Mouse (Mus musculus) stomach, embryonic 16.5 days (tissue): ENCODE measurements around the gene Fndc4. TPM values are rescaled to one million over a fixed set of nuclear protein-coding genes. Genes with fewer than 3 reads are reported as not detected.

Experiments
- ATAC-seq: fragments of 200-750 bp; cut with Nextera tagmentation; 2 replicates; pipeline ENCODE4 v1.8.0; 2017; ENCODE audit warnings: moderate number of reproducible peaks, moderate TSS enrichment; ENCODE audit not compliant: insufficient read depth, low FRiP score
- H3K27ac ChIP-seq: fragments of 300-500 bp; sonication (generic); 2 replicates; pipeline ENCODE4 v1.5.1; 2014; ENCODE audit warnings: low read length
- H3K27me3 ChIP-seq: fragments of 300-500 bp; sonication (generic); 2 replicates; pipeline ENCODE4 v1.6.1; 2014; ENCODE audit warnings: low read length, control low read depth, mixed read lengths; ENCODE audit not compliant: control insufficient read depth, insufficient read depth
- H3K36me3 ChIP-seq: fragments of 300-500 bp; sonication (generic); 2 replicates; pipeline ENCODE4 v1.6.1; 2014; ENCODE audit warnings: low read length; ENCODE audit not compliant: control insufficient read depth, insufficient read depth
- H3K4me1 ChIP-seq: fragments of 300-500 bp; sonication (generic); 2 replicates; pipeline ENCODE4 v1.6.1; 2014; ENCODE audit warnings: low read length, control low read depth, mixed read lengths; ENCODE audit not compliant: control insufficient read depth, insufficient read depth
- H3K4me2 ChIP-seq: fragments of 300-500 bp; sonication (generic); 2 replicates; pipeline ENCODE4 v1.6.1; 2014; ENCODE audit warnings: low read depth, low read length, mixed read lengths
- H3K4me3 ChIP-seq: fragments of 300-500 bp; sonication (generic); replicated peaks from 2 replicates; pipeline ENCODE4 v1.5.1; 2014; ENCODE audit warnings: mild to moderate bottlenecking, low read length
- H3K9ac ChIP-seq: fragments of 300-500 bp; sonication (generic); 2 replicates; pipeline ENCODE4 v1.6.1; 2014; ENCODE audit warnings: low read length
- H3K9me3 ChIP-seq: fragments of 300-500 bp; sonication (generic); replicated peaks from 2 replicates; pipeline ENCODE4 v1.6.1; 2016; ENCODE audit warnings: low read length, control low read depth; ENCODE audit not compliant: control insufficient read depth
- WGBS: fragments of 180-500 bp; shearing (Covaris S2); extraction: QIAGEN DNeasy Blood & Tissue Kit; methylation state at CpG from one replicate; pipeline ENCODE4 v1.1.7; 2014; 5-methylcytosine and 5-hydroxymethylcytosine counted together
- polyA plus RNA-seq: library from polyadenylated mRNA; unstranded; fragments of >200 nt; fragmentation: Nextera tagmentation; extraction: Ambion mirVana; gene quantifications from 2 replicates; pipeline ENCODE4 v1.2.1, GENCODE M21; 2015

Fndc4 gene
- polyA plus RNA-seq, result 23.0 and 23.7 TPM in 2 replicates

DNA sequence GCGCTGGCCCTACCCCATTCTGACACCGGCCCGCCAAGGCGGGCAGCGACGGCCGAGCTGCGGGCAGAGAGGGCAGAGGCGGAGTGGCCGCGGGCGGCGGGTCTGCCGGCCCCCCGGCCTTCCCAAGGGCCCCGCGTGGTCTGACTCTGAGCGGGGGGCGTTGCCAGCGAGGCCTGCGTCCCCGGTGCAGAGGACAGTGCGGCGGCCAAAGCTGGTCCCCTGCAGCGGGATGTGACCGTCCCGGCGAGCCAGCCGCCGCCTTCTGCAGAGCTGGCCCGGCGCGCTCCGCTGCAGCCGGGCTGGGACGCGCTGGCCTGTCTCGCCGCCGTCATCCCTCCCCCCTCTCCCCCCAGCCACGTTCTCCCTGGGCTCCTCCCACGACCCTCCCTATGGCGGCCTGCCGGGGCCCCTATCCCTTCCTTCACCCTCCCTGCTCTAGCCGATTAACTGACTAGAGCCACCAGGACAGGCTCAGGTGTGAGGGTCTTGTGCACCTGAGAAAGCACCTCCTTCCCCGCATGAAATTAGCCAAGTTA lies at the start of gene Fndc4:
Gene Fndc4, minus strand, starts transcription at position 475 of the 536 bp plus-strand sequence.
- peak within 1 kb of the TSS; percentile 79 for H3K4me3 ChIP-seq
- peak within 1 kb of the TSS; percentile 93 for H3K9ac ChIP-seq
- no peaks in the 10 kb centered on the region for H3K27me3 ChIP-seq
- peak within 1 kb of the TSS; percentile 96 for H3K4me2 ChIP-seq
- no peaks in the 10 kb centered on the region for H3K9me3 ChIP-seq
- peaks cover 10% of the 10 kb centered on the region; the same call in 1 of the 2 replicates for H3K4me1 ChIP-seq
- WGBS, result under 1% methylated on average over 38 of the region's 46 CpGs
- peak; percentile 56 for ATAC-seq
- peak within 1 kb of the TSS; percentile 19; the same call in 1 of the 2 replicates for H3K27ac ChIP-seq
- no peaks in the 10 kb centered on the region for H3K36me3 ChIP-seq

DNA sequence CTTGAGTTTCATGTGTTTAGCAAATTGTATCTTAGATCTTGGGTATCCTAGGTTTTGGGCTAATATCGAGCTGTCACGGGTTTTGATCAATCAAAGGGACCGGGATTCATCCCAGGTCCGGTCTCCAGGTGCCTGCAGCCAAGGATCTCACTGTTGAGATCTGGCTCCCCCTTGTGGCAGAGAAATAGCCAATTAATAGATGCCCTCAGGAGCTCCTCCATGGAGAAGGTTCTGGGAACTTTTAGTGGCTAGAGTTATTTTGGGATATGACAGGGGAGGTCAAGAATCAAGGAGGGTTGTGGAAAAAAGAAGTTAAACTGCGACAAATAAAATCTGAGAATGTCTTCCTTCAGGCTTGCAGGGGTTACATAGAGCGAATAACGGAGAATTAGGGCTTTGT lies 32.4 kb upstream of the Fndc4 start:
- ATAC-seq, result no peak
- Histone ChIP-seq H3K27ac (no peak overlapping the region), H3K9me3 (no peaks in the 10 kb centered on the region), H3K4me3 (no peak overlapping the region), H3K36me3 (no peaks in the 10 kb centered on the region), H3K4me1 (no peaks in the 10 kb centered on the region), H3K27me3 (no peaks in the 10 kb centered on the region), H3K4me2 (no peak overlapping the region), H3K9ac (no peak overlapping the region)
- WGBS, result 27% methylated on average over 7 of the region's 7 CpGs

GRCm38 (mm10) chr5:31326850-31327249 lies 31.0 kb upstream of the Fndc4 start:
- no peak overlapping the region for H3K9ac ChIP-seq
- 21% methylated on average over 5 of the region's 5 CpGs for WGBS
- H3K36me3 ChIP-seq, result no peaks in the 10 kb centered on the region
- no peaks in the 10 kb centered on the region for H3K27me3 ChIP-seq
- H3K4me3 ChIP-seq, result no peak overlapping the region
- no peak overlapping the region for H3K4me2 ChIP-seq
- no peaks in the 10 kb centered on the region for H3K4me1 ChIP-seq
- no peaks in the 10 kb centered on the region for H3K9me3 ChIP-seq
- ATAC-seq, result no peak
- H3K27ac ChIP-seq, result no peak overlapping the region

DNA sequence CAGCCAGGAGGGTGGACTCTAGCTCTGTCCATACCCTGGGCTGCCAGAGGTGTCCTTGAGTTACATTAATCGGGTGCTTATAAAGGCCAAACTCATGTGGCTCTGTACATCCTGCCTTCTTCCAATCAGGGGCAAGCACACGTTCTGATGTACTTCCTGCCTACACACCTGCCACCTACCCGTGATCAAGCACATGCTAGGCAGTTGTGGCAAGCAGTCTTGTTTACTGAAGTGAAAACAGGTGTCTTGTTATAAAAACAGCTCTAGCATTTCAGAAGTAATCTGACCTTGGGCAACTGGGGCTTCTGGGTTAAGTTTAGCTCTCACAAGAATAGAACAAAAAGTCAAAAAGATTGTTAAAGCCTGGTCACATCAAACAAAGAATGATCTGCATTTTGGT lies 28.2 kb upstream of the Fndc4 start:
- H3K4me2 ChIP-seq, result no peak overlapping the region
- no peak overlapping the region for H3K27ac ChIP-seq
- ATAC-seq, result no peak
- H3K27me3 ChIP-seq, result no peaks in the 10 kb centered on the region
- H3K36me3 ChIP-seq, result no peaks in the 10 kb centered on the region
- no peaks in the 10 kb centered on the region for H3K9me3 ChIP-seq
- WGBS, result 63% methylated on average over 3 of the region's 3 CpGs
- H3K9ac ChIP-seq, result no peak overlapping the region
- no peaks in the 10 kb centered on the region for H3K4me1 ChIP-seq
- no peak overlapping the region for H3K4me3 ChIP-seq

- no peaks in the 10 kb centered on the region for H3K27me3 ChIP-seq
These were observed 26.9 kb upstream of the Fndc4 start for GRCm38 (mm10) chr5:31322776-31323175.

GRCm38 (mm10) chr5:31312806-31313205 lies 16.9 kb upstream of the Fndc4 start:
- H3K27me3 ChIP-seq, result no peaks in the 10 kb centered on the region
- H3K4me2 ChIP-seq, result no peak overlapping the region
- no peaks in the 10 kb centered on the region for H3K36me3 ChIP-seq
- H3K9ac ChIP-seq, result no peak overlapping the region
- no peak for ATAC-seq
- 79% methylated on average over 8 of the region's 8 CpGs for WGBS
- no peaks in the 10 kb centered on the region for H3K4me1 ChIP-seq
- H3K4me3 ChIP-seq, result no peak overlapping the region
- H3K27ac ChIP-seq, result no peak overlapping the region
- H3K9me3 ChIP-seq, result no peaks in the 10 kb centered on the region

More at GRCm38 (mm10) chr5:31322776-31323175, 26.9 kb upstream of the Fndc4 start:
- WGBS, result 77% methylated on average over 3 of the region's 3 CpGs
- ATAC-seq, result no peak
- Histone ChIP-seq H3K27ac (no peak overlapping the region), H3K9ac (no peak overlapping the region), H3K9me3 (no peaks in the 10 kb centered on the region), H3K4me1 (no peaks in the 10 kb centered on the region), H3K36me3 (no peaks in the 10 kb centered on the region), H3K4me2 (no peak overlapping the region), H3K4me3 (no peak overlapping the region)

GRCm38 (mm10) chr5:31303093-31303492 lies 7.2 kb upstream of the Fndc4 start:
- H3K36me3 ChIP-seq, result no peaks in the 10 kb centered on the region
- H3K4me3 ChIP-seq, result no peak overlapping the region
- no peaks in the 10 kb centered on the region for H3K27me3 ChIP-seq
- H3K4me2 ChIP-seq, result no peak overlapping the region
- H3K9me3 ChIP-seq, result no peaks in the 10 kb centered on the region
- ATAC-seq, result no peak
- no peak overlapping the region for H3K27ac ChIP-seq
- 82% methylated on average over 6 of the region's 6 CpGs for WGBS
- no peaks in the 10 kb centered on the region for H3K4me1 ChIP-seq
- H3K9ac ChIP-seq, result no peak overlapping the region

DNA sequence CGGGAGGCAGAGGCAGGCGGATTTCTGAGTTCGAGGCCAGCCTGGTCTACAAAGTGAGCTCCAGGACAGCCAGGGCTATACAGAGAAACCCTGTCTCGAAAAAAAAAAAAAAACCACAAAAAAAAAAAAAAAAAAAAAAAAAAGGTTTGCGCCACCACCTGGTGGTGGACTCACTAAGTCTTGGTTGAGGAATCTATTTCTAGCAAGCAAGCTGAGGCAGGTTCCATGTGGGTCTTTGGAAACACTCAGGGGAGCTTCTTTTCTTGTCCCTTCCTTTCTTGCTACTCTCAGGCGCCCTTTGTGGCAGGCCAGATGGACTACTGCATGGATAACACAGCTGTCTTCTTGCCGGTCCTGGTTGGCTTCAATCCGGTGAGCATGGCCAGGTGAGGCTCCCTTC lies 6.0 kb upstream of the Fndc4 start:
- H3K27ac ChIP-seq, result no peak overlapping the region
- no peaks in the 10 kb centered on the region for H3K9me3 ChIP-seq
- H3K9ac ChIP-seq, result no peak overlapping the region
- H3K4me1 ChIP-seq, result no peaks in the 10 kb centered on the region
- no peak overlapping the region for H3K4me3 ChIP-seq
- no peak for ATAC-seq
- H3K4me2 ChIP-seq, result no peak overlapping the region
- WGBS, result 75% methylated on average over 7 of the region's 8 CpGs
- H3K27me3 ChIP-seq, result no peaks in the 10 kb centered on the region
- no peaks in the 10 kb centered on the region for H3K36me3 ChIP-seq

GRCm38 (mm10) chr5:31298486-31298885 lies 2.6 kb upstream of the Fndc4 start:
- H3K4me1 ChIP-seq, result peaks cover 10% of the 10 kb centered on the region; the same call in 1 of the 2 replicates
- H3K4me2 ChIP-seq, result no peak overlapping the region
- 52% methylated on average over 2 of the region's 2 CpGs for WGBS
- ATAC-seq, result no peak
- no peaks in the 10 kb centered on the region for H3K27me3 ChIP-seq
- H3K9ac ChIP-seq, result no peak overlapping the region
- H3K27ac ChIP-seq, result no peak overlapping the region
- H3K9me3 ChIP-seq, result no peaks in the 10 kb centered on the region
- H3K36me3 ChIP-seq, result no peaks in the 10 kb centered on the region
- no peak overlapping the region for H3K4me3 ChIP-seq
